Mouse (Mus musculus): Measurements from ENCODE around the gene Tpst1. TPM values are rescaled to one million over a fixed set of nuclear protein-coding genes. Genes with fewer than 3 reads are reported as not detected.

The Tpst1 gene
- total RNA-seq, 2 experiments from 2014 or later = 46.4 to 48.2 TPM

GRCm38 (mm10) chr5:130136597-130136996, 63.5 kb downstream of the Tpst1 start:
- DNase-seq (ENCODE audit: extremely low spot score in 1 of 2, low spot score in 1 of 2) = no peak

GRCm38 (mm10) chr5:130139393-130139792, 66.3 kb downstream of the Tpst1 start:
- peak; percentile 60 to 91 for DNase-seq (ENCODE audit: extremely low spot score in 1 of 2, low spot score in 1 of 2)

- DNase-seq (ENCODE audit: extremely low spot score in 1 of 2, low spot score in 1 of 2) = no peak
These were observed 68.0 kb downstream of the Tpst1 start for GRCm38 (mm10) chr5:130141138-130141537.

- DNase-seq (ENCODE audit: extremely low spot score in 1 of 2, low spot score in 1 of 2) = no peak
These were observed 68.9 kb downstream of the Tpst1 start for GRCm38 (mm10) chr5:130142041-130142440.

- no peak for DNase-seq (ENCODE audit: extremely low spot score in 1 of 2, low spot score in 1 of 2)
These were observed 70.0 kb downstream of the Tpst1 start for GRCm38 (mm10) chr5:130143101-130143500.

GRCm38 (mm10) chr5:130143977-130144333, 70.8 kb downstream of the Tpst1 start:
- DNase-seq (ENCODE audit: extremely low spot score in 1 of 2, low spot score in 1 of 2) = peak; percentile 55 to 61

- peak; percentile 86 for DNase-seq (ENCODE audit: extremely low spot score in 1 of 2, low spot score in 1 of 2)
These were observed 71.5 kb downstream of the Tpst1 start, which contains the start of gene Kctd7 for GRCm38 (mm10) chr5:130144334-130145312. Kctd7 (plus strand) TSS chr5:130144861.

GRCm38 (mm10) chr5:130145961-130146360, 72.8 kb downstream of the Tpst1 start:
- DNase-seq (ENCODE audit: extremely low spot score in 1 of 2, low spot score in 1 of 2) = no peak

- no peak for DNase-seq (ENCODE audit: extremely low spot score in 1 of 2, low spot score in 1 of 2)
These were observed 76.7 kb downstream of the Tpst1 start for GRCm38 (mm10) chr5:130149726-130150310.

GRCm38 (mm10) chr5:130154286-130154685, 81.2 kb downstream of the Tpst1 start:
- DNase-seq (ENCODE audit: extremely low spot score in 1 of 2, low spot score in 1 of 2) = no peak

GRCm38 (mm10) chr5:130158545-130158944, 85.4 kb downstream of the Tpst1 start:
- DNase-seq (ENCODE audit: extremely low spot score in 1 of 2, low spot score in 1 of 2) = no peak

GRCm38 (mm10) chr5:130159761-130160201, 86.7 kb downstream of the Tpst1 start:
- DNase-seq (ENCODE audit: extremely low spot score in 1 of 2, low spot score in 1 of 2) = no peak

- DNase-seq (ENCODE audit: extremely low spot score in 1 of 2, low spot score in 1 of 2) = peak; percentile 49 to 92
These were observed 90.5 kb downstream of the Tpst1 start for GRCm38 (mm10) chr5:130163670-130164069.

- DNase-seq (ENCODE audit: extremely low spot score in 1 of 2, low spot score in 1 of 2) = no peak
These were observed 92.1 kb downstream of the Tpst1 start for GRCm38 (mm10) chr5:130165213-130165612.

GRCm38 (mm10) chr5:130169109-130169508, 96.0 kb downstream of the Tpst1 start:
- DNase-seq (ENCODE audit: extremely low spot score in 1 of 2, low spot score in 1 of 2) = no peak

- no peak for DNase-seq (ENCODE audit: extremely low spot score in 1 of 2, low spot score in 1 of 2)
These were observed 97.7 kb downstream of the Tpst1 start for GRCm38 (mm10) chr5:130170666-130171422.

GRCm38 (mm10) chr5:130171423-130171954, 98.4 kb downstream of the Tpst1 start, which contains the start of gene Rabgef1:
Rabgef1 (plus strand) TSS chr5:130171798.
- peak; percentile 86 to 93 for DNase-seq (ENCODE audit: extremely low spot score in 1 of 2, low spot score in 1 of 2)

GRCm38 (mm10) chr5:130171956-130172601, 99.0 kb downstream of the Tpst1 start:
- DNase-seq (ENCODE audit: extremely low spot score in 1 of 2, low spot score in 1 of 2) = peak in 1 of 2 experiments; percentile 6

GRCm38 (mm10) chr5:130173012-130173411, 99.9 kb downstream of the Tpst1 start:
- DNase-seq (ENCODE audit: extremely low spot score in 1 of 2, low spot score in 1 of 2) = no peak

- no peak for DNase-seq (ENCODE audit: extremely low spot score in 1 of 2, low spot score in 1 of 2)
These were observed 104.7 kb downstream of the Tpst1 start for GRCm38 (mm10) chr5:130177871-130178270.
